Mouse (Mus musculus): Measurements from ENCODE around the gene Acox1. TPM values are rescaled to one million over a fixed set of nuclear protein-coding genes. Genes with fewer than 3 reads are reported as not detected.

Acox1 gene
- polyA plus RNA-seq, 1 experiment from 2014 or later = 38.6 TPM

GRCm38 (mm10) chr11:116215991-116216390 lies 17.1 kb upstream of the Acox1 start:
- no peaks in the 10 kb centered on the region for H3K9me3 ChIP-seq (replicated peaks; ENCODE audit: control insufficient read depth, low read length)
- peaks cover 3% of the 10 kb centered on the region for H3K27me3 ChIP-seq (ENCODE audit: control insufficient read depth, insufficient read depth, low read length)
- peaks cover 23% of the 10 kb centered on the region for H3K4me1 ChIP-seq (ENCODE audit: control insufficient read depth, insufficient read depth, low read length)
- 89% methylated on average over 6 of the region's 6 CpGs for WGBS
- H3K4me3 ChIP-seq (ENCODE audit: low read length) = no peak overlapping the region
- H3K4me2 ChIP-seq (ENCODE audit: low read depth, low read length) = no peak overlapping the region
- no peak overlapping the region for H3K27ac ChIP-seq (ENCODE audit: low read length)
- ATAC-seq (replicated peaks; ENCODE audit: extremely low read depth, insufficient read depth, low FRiP score) = no peak
- H3K9ac ChIP-seq (ENCODE audit: low read length) = no peak overlapping the region
- no peaks in the 10 kb centered on the region for H3K36me3 ChIP-seq (ENCODE audit: control insufficient read depth, insufficient read depth)

- H3K9ac ChIP-seq (ENCODE audit: low read length) = no peak overlapping the region
- ATAC-seq (replicated peaks; ENCODE audit: extremely low read depth, insufficient read depth, low FRiP score) = no peak
- no peaks in the 10 kb centered on the region for H3K27me3 ChIP-seq (ENCODE audit: control insufficient read depth, insufficient read depth, low read length)
- WGBS = 82% methylated on average over 7 of the region's 7 CpGs
- no peak overlapping the region for H3K27ac ChIP-seq (ENCODE audit: low read length)
- H3K4me3 ChIP-seq (ENCODE audit: low read length) = no peak overlapping the region
- H3K36me3 ChIP-seq (ENCODE audit: control insufficient read depth, insufficient read depth) = no peaks in the 10 kb centered on the region
- H3K9me3 ChIP-seq (replicated peaks; ENCODE audit: control insufficient read depth, low read length) = no peaks in the 10 kb centered on the region
- H3K4me2 ChIP-seq (ENCODE audit: low read depth, low read length) = no peak overlapping the region
- H3K4me1 ChIP-seq (ENCODE audit: control insufficient read depth, insufficient read depth, low read length) = peaks cover 21% of the 10 kb centered on the region
Measured at GRCm38 (mm10) chr11:116215181-116215580, 16.3 kb upstream of the Acox1 start.

- WGBS = 77% methylated on average over 13 of the region's 13 CpGs
- Histone ChIP-seq H3K4me3 (ENCODE audit: low read length) (no peak overlapping the region), H3K4me1 (ENCODE audit: control insufficient read depth, insufficient read depth, low read length) (peaks cover 12% of the 10 kb centered on the region), H3K27ac (ENCODE audit: low read length) (no peak overlapping the region), H3K9me3 (replicated peaks; ENCODE audit: control insufficient read depth, low read length) (no peaks in the 10 kb centered on the region), H3K27me3 (ENCODE audit: control insufficient read depth, insufficient read depth, low read length) (no peaks in the 10 kb centered on the region), H3K9ac (ENCODE audit: low read length) (no peak overlapping the region), H3K4me2 (ENCODE audit: low read depth, low read length) (no peak overlapping the region), H3K36me3 (ENCODE audit: control insufficient read depth, insufficient read depth) (no peaks in the 10 kb centered on the region)
- no peak for ATAC-seq (replicated peaks; ENCODE audit: extremely low read depth, insufficient read depth, low FRiP score)
Measured at GRCm38 (mm10) chr11:116213877-116214510, 15.1 kb upstream of the Acox1 start.

GRCm38 (mm10) chr11:116212847-116213246 lies 14.0 kb upstream of the Acox1 start:
- ATAC-seq (replicated peaks; ENCODE audit: extremely low read depth, insufficient read depth, low FRiP score) = no peak
- no peaks in the 10 kb centered on the region for H3K36me3 ChIP-seq (ENCODE audit: control insufficient read depth, insufficient read depth)
- no peaks in the 10 kb centered on the region for H3K27me3 ChIP-seq (ENCODE audit: control insufficient read depth, insufficient read depth, low read length)
- H3K9me3 ChIP-seq (replicated peaks; ENCODE audit: control insufficient read depth, low read length) = no peaks in the 10 kb centered on the region
- H3K9ac ChIP-seq (ENCODE audit: low read length) = no peak overlapping the region
- H3K4me3 ChIP-seq (ENCODE audit: low read length) = no peak overlapping the region
- no peak overlapping the region for H3K4me2 ChIP-seq (ENCODE audit: low read depth, low read length)
- H3K4me1 ChIP-seq (ENCODE audit: control insufficient read depth, insufficient read depth, low read length) = peaks cover under 1% of the 10 kb centered on the region
- 91% methylated on average over 6 of the region's 6 CpGs for whole genome bisulfite sequencing
- no peak overlapping the region for H3K27ac ChIP-seq (ENCODE audit: low read length)

- Histone ChIP-seq H3K4me3 (ENCODE audit: low read length) (no peak overlapping the region), H3K27me3 (ENCODE audit: control insufficient read depth, insufficient read depth, low read length) (no peaks in the 10 kb centered on the region), H3K4me1 (ENCODE audit: control insufficient read depth, insufficient read depth, low read length) (no peaks in the 10 kb centered on the region), H3K9ac (ENCODE audit: low read length) (no peak overlapping the region), H3K36me3 (ENCODE audit: control insufficient read depth, insufficient read depth) (peaks cover 14% of the 10 kb centered on the region), H3K27ac (ENCODE audit: low read length) (no peak overlapping the region), H3K4me2 (ENCODE audit: low read depth, low read length) (no peak overlapping the region), H3K9me3 (replicated peaks; ENCODE audit: control insufficient read depth, low read length) (no peaks in the 10 kb centered on the region)
- 69% methylated on average over 5 of the region's 5 CpGs for WGBS
- ATAC-seq (replicated peaks; ENCODE audit: extremely low read depth, insufficient read depth, low FRiP score) = no peak
Measured at GRCm38 (mm10) chr11:116210696-116211095, 11.9 kb upstream of the Acox1 start.

GRCm38 (mm10) chr11:116209257-116209656 lies 10.4 kb upstream of the Acox1 start:
- Histone ChIP-seq H3K9ac (ENCODE audit: low read length) (no peak overlapping the region), H3K36me3 (ENCODE audit: control insufficient read depth, insufficient read depth) (peaks cover 20% of the 10 kb centered on the region), H3K27ac (ENCODE audit: low read length) (no peak overlapping the region), H3K4me2 (ENCODE audit: low read depth, low read length) (no peak overlapping the region), H3K4me3 (ENCODE audit: low read length) (no peak overlapping the region), H3K27me3 (ENCODE audit: control insufficient read depth, insufficient read depth, low read length) (no peaks in the 10 kb centered on the region), H3K4me1 (ENCODE audit: control insufficient read depth, insufficient read depth, low read length) (no peaks in the 10 kb centered on the region), H3K9me3 (replicated peaks; ENCODE audit: control insufficient read depth, low read length) (no peaks in the 10 kb centered on the region)
- ATAC-seq (replicated peaks; ENCODE audit: extremely low read depth, insufficient read depth, low FRiP score) = no peak
- 80% methylated on average over 8 of the region's 8 CpGs for WGBS

- no peak overlapping the region for H3K27ac ChIP-seq (ENCODE audit: low read length)
- no peaks in the 10 kb centered on the region for H3K27me3 ChIP-seq (ENCODE audit: control insufficient read depth, insufficient read depth, low read length)
- no peak overlapping the region for H3K9ac ChIP-seq (ENCODE audit: low read length)
- 79% methylated on average over 3 of the region's 3 CpGs for WGBS
- H3K36me3 ChIP-seq (ENCODE audit: control insufficient read depth, insufficient read depth) = peaks cover 20% of the 10 kb centered on the region
- no peak for ATAC-seq (replicated peaks; ENCODE audit: extremely low read depth, insufficient read depth, low FRiP score)
- H3K4me3 ChIP-seq (ENCODE audit: low read length) = no peak overlapping the region
- no peaks in the 10 kb centered on the region for H3K4me1 ChIP-seq (ENCODE audit: control insufficient read depth, insufficient read depth, low read length)
- no peaks in the 10 kb centered on the region for H3K9me3 ChIP-seq (replicated peaks; ENCODE audit: control insufficient read depth, low read length)
- no peak overlapping the region for H3K4me2 ChIP-seq (ENCODE audit: low read depth, low read length)
Measured at GRCm38 (mm10) chr11:116208660-116209059, 9.8 kb upstream of the Acox1 start.

GRCm38 (mm10) chr11:116206678-116207077 lies 7.8 kb upstream of the Acox1 start:
- ATAC-seq (replicated peaks; ENCODE audit: extremely low read depth, insufficient read depth, low FRiP score) = no peak
- Histone ChIP-seq H3K9me3 (replicated peaks; ENCODE audit: control insufficient read depth, low read length) (no peaks in the 10 kb centered on the region), H3K27ac (ENCODE audit: low read length) (no peak overlapping the region), H3K36me3 (ENCODE audit: control insufficient read depth, insufficient read depth) (peaks cover 20% of the 10 kb centered on the region), H3K4me1 (ENCODE audit: control insufficient read depth, insufficient read depth, low read length) (no peaks in the 10 kb centered on the region), H3K4me3 (ENCODE audit: low read length) (no peak overlapping the region), H3K9ac (ENCODE audit: low read length) (no peak overlapping the region), H3K4me2 (ENCODE audit: low read depth, low read length) (no peak overlapping the region), H3K27me3 (ENCODE audit: control insufficient read depth, insufficient read depth, low read length) (no peaks in the 10 kb centered on the region)
- WGBS = 76% methylated on average over 4 of the region's 4 CpGs

- Histone ChIP-seq H3K4me3 (ENCODE audit: low read length) (no peak overlapping the region), H3K9ac (ENCODE audit: low read length) (no peak overlapping the region), H3K4me1 (ENCODE audit: control insufficient read depth, insufficient read depth, low read length) (peaks cover 3% of the 10 kb centered on the region), H3K27ac (ENCODE audit: low read length) (no peak overlapping the region), H3K9me3 (replicated peaks; ENCODE audit: control insufficient read depth, low read length) (no peaks in the 10 kb centered on the region), H3K36me3 (ENCODE audit: control insufficient read depth, insufficient read depth) (peaks cover 20% of the 10 kb centered on the region), H3K4me2 (ENCODE audit: low read depth, low read length) (no peak overlapping the region), H3K27me3 (ENCODE audit: control insufficient read depth, insufficient read depth, low read length) (no peaks in the 10 kb centered on the region)
- WGBS = 87% methylated on average over 3 of the region's 3 CpGs
- no peak for ATAC-seq (replicated peaks; ENCODE audit: extremely low read depth, insufficient read depth, low FRiP score)
Measured at GRCm38 (mm10) chr11:116203150-116203549, 4.3 kb upstream of the Acox1 start.
